Mouse (Mus musculus): ENCODE results near the gene Elf5. TPM values are rescaled to one million over a fixed set of nuclear protein-coding genes. Genes with fewer than 3 reads are reported as not detected.
A peak's percentile ranks its signal among the peaks of the same experiment; 100 is the strongest.

Elf5 gene
- total and polyA plus RNA-seq, 2 experiments = not detected

DNA sequence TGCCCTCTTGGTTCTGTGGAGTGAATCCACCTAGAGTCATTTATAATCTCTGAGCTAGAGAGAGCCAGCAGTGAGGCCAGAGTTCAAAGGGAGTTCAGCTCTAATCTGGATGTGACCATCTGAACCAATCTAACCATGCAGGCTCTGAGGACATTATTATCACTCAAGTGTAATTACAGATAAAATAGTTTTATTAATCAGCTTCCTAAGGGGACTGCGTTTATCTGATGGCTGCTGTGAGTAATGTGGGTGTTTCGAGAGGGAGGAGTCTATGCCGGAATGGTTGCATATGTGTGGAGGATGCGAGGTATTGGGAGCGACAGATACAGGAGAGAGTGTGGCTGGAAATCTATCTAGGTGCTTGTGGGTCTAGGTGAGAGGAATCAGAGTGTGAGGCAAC is 1.9 kb downstream of the Elf5 start:
- H3K27me3 ChIP-seq (ENCODE audit: control insufficient read depth, insufficient read depth, low read length) = no peaks in the 10 kb centered on the region
- no peak for TF ChIP-seq CTCF (IDR thresholded peaks at IDR 0.05; ENCODE audit: low read depth, low read length)
- TF ChIP-seq POLR2A (IDR thresholded peaks at IDR 0.05; ENCODE audit: extremely low read depth, insufficient read depth, low read length) = no peak
- no peak for DNase-seq (ENCODE audit: extremely low read depth, low read depth, low spot score)
- H3K4me1 ChIP-seq (ENCODE audit: control insufficient read depth, insufficient read depth, low read length) = peaks cover 2% of the 10 kb centered on the region; the same call in 1 of the 2 replicates
- WGBS = 83% methylated on average over 5 of the region's 5 CpGs
- H3K79me2 ChIP-seq (ENCODE audit: control insufficient read depth, insufficient read depth, low read length) = no peaks in the 10 kb centered on the region
- H3K36me3 ChIP-seq (ENCODE audit: control insufficient read depth, insufficient read depth, low read length) = no peaks in the 10 kb centered on the region
- no peak overlapping the region for H3K9ac ChIP-seq (ENCODE audit: low read depth, low read length)
- H3K27ac ChIP-seq (replicated peaks; ENCODE audit: insufficient read depth, low read depth, low read length) = no peak overlapping the region
- no peak overlapping the region for H3K4me3 ChIP-seq (ENCODE audit: insufficient read depth, low read depth, low read length)

DNA sequence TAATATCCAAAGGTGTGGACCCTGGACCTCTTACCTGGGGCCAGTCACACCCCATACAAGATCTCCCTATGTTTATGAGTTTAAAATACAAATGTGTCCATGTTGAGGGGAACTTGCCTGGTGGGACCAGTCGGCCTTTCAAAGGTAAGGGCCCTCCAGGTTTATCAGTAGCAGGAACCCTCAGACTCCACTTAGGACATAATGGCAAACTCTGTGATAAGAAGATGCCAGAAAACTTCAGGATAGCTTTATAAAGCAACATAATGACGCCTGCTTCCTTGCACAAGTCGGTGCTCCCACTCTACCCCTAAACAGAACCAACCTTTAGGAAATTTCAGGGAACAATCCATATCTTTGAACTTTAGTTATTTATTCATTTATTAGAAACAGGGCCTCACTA is 4.3 kb downstream of the Elf5 start:
- Histone ChIP-seq H3K4me1 (ENCODE audit: control insufficient read depth, insufficient read depth, low read length) (peaks cover 2% of the 10 kb centered on the region; the same call in 1 of the 2 replicates), H3K27me3 (ENCODE audit: control insufficient read depth, insufficient read depth, low read length) (no peaks in the 10 kb centered on the region), H3K36me3 (ENCODE audit: control insufficient read depth, insufficient read depth, low read length) (no peaks in the 10 kb centered on the region), H3K27ac (replicated peaks; ENCODE audit: insufficient read depth, low read depth, low read length) (no peak overlapping the region), H3K4me3 (ENCODE audit: insufficient read depth, low read depth, low read length) (no peak overlapping the region), H3K79me2 (ENCODE audit: control insufficient read depth, insufficient read depth, low read length) (no peaks in the 10 kb centered on the region), H3K9ac (ENCODE audit: low read depth, low read length) (no peak overlapping the region)
- TF ChIP-seq POLR2A (IDR thresholded peaks at IDR 0.05; ENCODE audit: extremely low read depth, insufficient read depth, low read length) (no peak), CTCF (IDR thresholded peaks at IDR 0.05; ENCODE audit: low read depth, low read length) (no peak)
- WGBS = 75% methylated on average over 3 of the region's 3 CpGs
- DNase-seq (ENCODE audit: extremely low read depth, low read depth, low spot score) = no peak

DNA sequence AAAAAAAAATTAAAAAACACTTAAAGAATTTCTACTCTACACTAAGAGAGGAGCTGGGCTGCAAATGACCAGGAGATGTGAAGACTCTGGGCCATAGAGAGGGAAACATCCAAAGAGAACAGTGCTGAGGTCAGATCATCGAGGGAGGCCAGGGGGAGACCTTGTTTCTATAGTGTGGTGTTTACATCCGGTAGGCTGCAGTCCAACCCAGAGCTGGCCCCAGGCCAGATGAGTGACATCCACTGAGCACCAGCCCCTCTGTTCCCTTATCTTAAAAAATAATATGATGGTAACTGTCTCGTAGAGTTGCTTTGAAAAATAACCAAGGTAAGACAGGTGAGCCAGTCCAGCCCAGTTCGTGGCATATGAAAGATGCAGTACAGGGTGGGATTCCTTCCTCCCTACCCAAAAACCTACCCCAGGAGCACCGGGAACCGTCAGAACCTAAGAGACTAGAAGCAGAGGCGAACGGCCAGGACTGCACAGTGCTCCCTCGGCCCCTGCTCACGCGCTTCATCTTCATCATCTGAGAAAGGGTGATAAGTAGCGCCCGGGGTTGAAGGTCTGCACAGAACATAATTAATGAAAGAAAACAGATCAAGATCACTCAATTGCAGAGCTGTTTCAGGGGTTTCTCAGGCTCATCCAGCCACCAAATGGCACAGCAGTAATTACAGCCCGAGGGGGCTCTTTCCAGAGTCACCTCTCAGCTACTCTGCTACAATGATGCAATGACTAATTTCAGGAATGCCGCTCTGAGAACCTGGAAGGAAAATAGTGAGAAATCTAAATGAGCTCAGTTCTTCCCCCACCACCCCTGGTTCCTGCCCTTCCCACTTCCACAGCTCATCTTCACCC is 9.4 kb downstream of the Elf5 start:
- Histone ChIP-seq H3K4me1 (ENCODE audit: control insufficient read depth, insufficient read depth, low read length) (no peaks in the 10 kb centered on the region), H3K4me3 (ENCODE audit: insufficient read depth, low read depth, low read length) (no peak overlapping the region), H3K9ac (ENCODE audit: low read depth, low read length) (no peak overlapping the region), H3K79me2 (ENCODE audit: control insufficient read depth, insufficient read depth, low read length) (no peaks in the 10 kb centered on the region), H3K27ac (replicated peaks; ENCODE audit: insufficient read depth, low read depth, low read length) (no peak overlapping the region), H3K36me3 (ENCODE audit: control insufficient read depth, insufficient read depth, low read length) (no peaks in the 10 kb centered on the region), H3K27me3 (ENCODE audit: control insufficient read depth, insufficient read depth, low read length) (no peaks in the 10 kb centered on the region)
- TF ChIP-seq CTCF (IDR thresholded peaks at IDR 0.05; ENCODE audit: low read depth, low read length) = no peak
- TF ChIP-seq POLR2A (IDR thresholded peaks at IDR 0.05; ENCODE audit: extremely low read depth, insufficient read depth, low read length) = no peak
- no peak for DNase-seq (ENCODE audit: extremely low read depth, low read depth, low spot score)
- 76% methylated on average over 15 of the region's 15 CpGs for whole genome bisulfite sequencing

DNA sequence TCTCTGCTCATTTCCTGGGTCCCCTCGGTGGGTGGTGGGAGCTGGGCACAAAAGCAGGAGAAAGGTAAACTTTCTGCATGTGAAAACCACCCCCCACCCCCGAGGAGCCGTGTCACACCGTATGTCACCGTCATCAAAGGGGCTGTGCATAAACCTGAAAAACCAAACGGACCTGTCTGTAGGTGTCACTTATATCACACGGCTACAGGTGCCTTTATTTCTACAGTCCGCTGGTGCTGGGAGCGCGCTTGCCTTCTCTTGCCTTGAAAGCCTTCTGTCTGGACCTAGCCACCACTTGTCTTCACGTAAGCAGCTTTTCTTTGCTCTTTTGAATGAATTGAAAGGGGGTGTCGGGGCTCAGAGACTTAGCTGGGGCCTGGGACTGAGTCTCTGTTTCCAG is 12.4 kb downstream of the Elf5 start:
- H3K4me3 ChIP-seq (ENCODE audit: insufficient read depth, low read depth, low read length) = no peak overlapping the region
- H3K27me3 ChIP-seq (ENCODE audit: control insufficient read depth, insufficient read depth, low read length) = no peaks in the 10 kb centered on the region
- no peaks in the 10 kb centered on the region for H3K36me3 ChIP-seq (ENCODE audit: control insufficient read depth, insufficient read depth, low read length)
- H3K79me2 ChIP-seq (ENCODE audit: control insufficient read depth, insufficient read depth, low read length) = no peaks in the 10 kb centered on the region
- no peak for TF ChIP-seq POLR2A (IDR thresholded peaks at IDR 0.05; ENCODE audit: extremely low read depth, insufficient read depth, low read length)
- no peak for TF ChIP-seq CTCF (IDR thresholded peaks at IDR 0.05; ENCODE audit: low read depth, low read length)
- H3K4me1 ChIP-seq (ENCODE audit: control insufficient read depth, insufficient read depth, low read length) = peaks cover 5% of the 10 kb centered on the region; the same call in 1 of the 2 replicates
- H3K27ac ChIP-seq (replicated peaks; ENCODE audit: insufficient read depth, low read depth, low read length) = no peak overlapping the region
- no peak overlapping the region for H3K9ac ChIP-seq (ENCODE audit: low read depth, low read length)
- WGBS = 77% methylated on average over 12 of the region's 12 CpGs
- no peak for DNase-seq (ENCODE audit: extremely low read depth, low read depth, low spot score)

DNA sequence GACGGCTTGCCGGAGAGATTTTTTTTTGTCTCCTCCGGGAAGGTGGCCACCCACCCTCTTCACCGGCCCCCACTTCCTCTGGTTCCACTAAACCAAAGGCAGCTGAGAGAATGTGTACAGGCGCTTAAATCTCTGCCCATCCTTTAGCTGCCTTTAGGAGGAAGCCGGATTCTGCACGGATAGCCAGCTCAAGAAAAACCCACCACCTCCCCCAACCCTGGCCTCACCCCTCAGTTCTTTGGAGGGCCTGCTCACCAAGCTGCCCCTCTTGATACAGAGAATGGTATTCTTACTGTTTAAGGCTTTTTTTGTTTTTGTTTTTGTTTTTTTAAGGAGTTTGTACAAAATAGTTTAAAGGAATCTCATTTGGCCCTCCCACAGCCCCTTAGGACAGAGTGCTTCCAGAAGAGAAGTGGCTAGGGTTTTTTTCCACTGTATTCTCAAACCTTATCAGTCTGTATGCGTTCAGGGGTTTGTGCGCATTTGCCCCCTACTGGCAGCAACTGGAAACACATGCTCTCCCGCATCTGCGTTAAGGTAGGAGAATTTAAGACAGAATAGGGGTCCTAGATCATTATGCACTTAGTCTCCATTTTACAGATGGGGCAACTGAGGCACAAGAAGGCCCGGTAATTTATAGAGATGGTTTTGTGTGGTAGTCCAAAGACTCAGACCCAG is 13.0 kb downstream of the Elf5 start:
- WGBS = 35% methylated on average over 12 of the region's 12 CpGs

More for the DNA sequence above, 13.0 kb downstream of the Elf5 start:
- peak; percentile 81 for TF ChIP-seq CTCF (IDR thresholded peaks at IDR 0.05; ENCODE audit: low read depth, low read length)
- no peak for TF ChIP-seq POLR2A (IDR thresholded peaks at IDR 0.05; ENCODE audit: extremely low read depth, insufficient read depth, low read length)
- H3K27ac ChIP-seq (replicated peaks; ENCODE audit: insufficient read depth, low read depth, low read length) = no peak overlapping the region
- no peaks in the 10 kb centered on the region for H3K79me2 ChIP-seq (ENCODE audit: control insufficient read depth, insufficient read depth, low read length)
- DNase-seq (ENCODE audit: extremely low read depth, low read depth, low spot score) = peak; percentile 36
- H3K9ac ChIP-seq (ENCODE audit: low read depth, low read length) = no peak overlapping the region
- peaks cover 5% of the 10 kb centered on the region; the same call in 1 of the 2 replicates for H3K4me1 ChIP-seq (ENCODE audit: control insufficient read depth, insufficient read depth, low read length)
- H3K27me3 ChIP-seq (ENCODE audit: control insufficient read depth, insufficient read depth, low read length) = no peaks in the 10 kb centered on the region
- no peaks in the 10 kb centered on the region for H3K36me3 ChIP-seq (ENCODE audit: control insufficient read depth, insufficient read depth, low read length)
- H3K4me3 ChIP-seq (ENCODE audit: insufficient read depth, low read depth, low read length) = no peak overlapping the region

Data from liver, adult 2 months (tissue).